Mouse (Mus musculus) skeletal muscle tissue, adult 2 months (tissue): ENCODE data around the gene Trmt1.

Experiments used
- DNase-seq: peaks from one replicate; pipeline ENCODE4 v3.0.0-alpha.2; 2012; ENCODE audit warnings: low read depth, low spot score

The Trmt1 gene

GRCm38 (mm10) chr8:84689091-84689915 is 3.2 kb downstream of the Trmt1 start:
- peak; percentile 87 for DNase-seq

GRCm38 (mm10) chr8:84693332-84693731 is 7.2 kb downstream of the Trmt1 start:
- DNase-seq = no peak

GRCm38 (mm10) chr8:84695140-84695539 is 9.0 kb downstream of the Trmt1 start:
- no peak for DNase-seq

- no peak for DNase-seq
Measured at GRCm38 (mm10) chr8:84697166-84698130, 11.3 kb downstream of the Trmt1 start.

- DNase-seq = no peak
Measured at GRCm38 (mm10) chr8:84698288-84698687, 12.2 kb downstream of the Trmt1 start.

GRCm38 (mm10) chr8:84698929-84699401 is 12.9 kb downstream of the Trmt1 start:
- no peak for DNase-seq

GRCm38 (mm10) chr8:84699861-84700322 is 13.8 kb downstream of the Trmt1 start:
- DNase-seq = peak; percentile 83

GRCm38 (mm10) chr8:84700526-84700925 is 14.4 kb downstream of the Trmt1 start:
- no peak for DNase-seq

GRCm38 (mm10) chr8:84700941-84701911 is 15.1 kb downstream of the Trmt1 start, which contains the start of gene Lyl1:
Gene Lyl1, plus strand, starts transcription at chr8:84701457.
- no peak for DNase-seq

GRCm38 (mm10) chr8:84702561-84702960 is 16.5 kb downstream of the Trmt1 start:
- no peak for DNase-seq

GRCm38 (mm10) chr8:84702963-84703465 is 16.9 kb downstream of the Trmt1 start:
- no peak for DNase-seq

GRCm38 (mm10) chr8:84703466-84704249 is 17.6 kb downstream of the Trmt1 start:
- DNase-seq = no peak

- DNase-seq = no peak
Measured at GRCm38 (mm10) chr8:84704356-84704755, 18.2 kb downstream of the Trmt1 start.

GRCm38 (mm10) chr8:84704867-84705831 is 19.0 kb downstream of the Trmt1 start:
- no peak for DNase-seq

GRCm38 (mm10) chr8:84705960-84706359 is 19.9 kb downstream of the Trmt1 start:
- DNase-seq = no peak

GRCm38 (mm10) chr8:84706610-84707266 is 20.6 kb downstream of the Trmt1 start:
- DNase-seq = no peak

GRCm38 (mm10) chr8:84707267-84707883 is 21.3 kb downstream of the Trmt1 start:
- DNase-seq = no peak
